ENCODE assay signal across 29 mouse cellular contexts in genomic region chr19:55732994-55733393, GRCm38 (mm10). TPM values are rescaled to one million over a fixed set of nuclear protein-coding genes. Genes with fewer than 3 reads are reported as not detected.
DNase-seq lines count a peak whose midpoint lies in the region; ATAC-seq and TF ChIP-seq lines count a peak whose summit lies in the region.
"Had no signal": no experiment of that assay in that cellular context is flagged by ENCODE, and none has a peak within 500 bp of the region (broad histone marks: within the 10 kb centered on the region; RNA-seq: fewer than 3 reads in every experiment).

No protein-coding gene starts in this region.

- TF ChIP-seq CTCF in stomach, postnatal 0 days (IDR thresholded peaks at IDR 0.05; ENCODE audit: low read depth): peak; percentile 20; the same call in 1 of the 2 replicates

- ATAC-seq in liver, embryonic 12.5 days: no peak
- ATAC-seq in liver, embryonic 11.5 days (replicated peaks; ENCODE audit: low FRiP score): no peak
- peak; percentile 80 for ATAC-seq in stomach, postnatal 0 days (ENCODE audit: low FRiP score, low TSS enrichment)
- ATAC-seq: forebrain, embryonic 14.5 days; midbrain, embryonic 16.5 days had no signal

- H3K4me2 ChIP-seq in liver, embryonic 12.5 days: peak overlapping the region; percentile 12; the same call in 1 of the 2 replicates
- no peak overlapping the region for H3K4me2 ChIP-seq in liver, embryonic 11.5 days
- H3K4me2 ChIP-seq in stomach, postnatal 0 days (replicated peaks; ENCODE audit: low read depth): no peak overlapping the region
- H3K4me2 ChIP-seq: embryonic facial prominence, embryonic 15.5 days; heart, embryonic 11.5 days; hindbrain, embryonic 13.5 days; lung, embryonic 14.5 days; midbrain, embryonic 11.5 days; neural tube, embryonic 12.5 days had no signal

- no peak for TF ChIP-seq EP300 in stomach, postnatal 0 days (optimal IDR thresholded peaks at IDR 0.05)

- no peak overlapping the region for H3K9ac ChIP-seq in liver, embryonic 12.5 days
- no peak overlapping the region for H3K9ac ChIP-seq in liver, embryonic 11.5 days (ENCODE audit: low read depth, low read length)
- H3K9ac ChIP-seq in stomach, postnatal 0 days (ENCODE audit: low read length): no peak overlapping the region
- H3K9ac ChIP-seq: embryonic facial prominence, embryonic 15.5 days; hindbrain, embryonic 13.5 days; liver, embryonic 14.5 days; lung, embryonic 14.5 days; neural tube, embryonic 12.5 days had no signal

- peak; percentile 19 for DNase-seq in adrenal gland, postnatal 14 days
- DNase-seq in adrenal gland, postnatal 4 days (ENCODE audit: low spot score in 2 of 2): no peak
- DNase-seq in liver, embryonic 11.5 days (ENCODE audit: low spot score): no peak
- DNase-seq in limb, embryonic 10.5 days (ENCODE audit: low spot score): no peak
- DNase-seq in stomach, postnatal 0 days (ENCODE audit: low spot score): no peak
- DNase-seq in neural tube, embryonic 10.5 days (ENCODE audit: extremely low spot score, low spot score): no peak
- DNase-seq in layer of hippocampus, postnatal 10 days (ENCODE audit: low spot score in 2 of 2): no peak
- DNase-seq: cerebellum, adult 11-12 months; cerebellum, postnatal 10 days; gastrocnemius, postnatal 25 days; heart, adult 11 months; heart, postnatal 4 days; kidney, adult 2 months; kidney, postnatal 25 days; lung, embryonic 14.5 days; right cerebral cortex, postnatal 4 days; thymus, adult 18-20 months; thymus, postnatal 25 days had no signal

- H3K4me3 ChIP-seq in liver, embryonic 12.5 days: no peak overlapping the region
- no peak overlapping the region for H3K4me3 ChIP-seq in liver, embryonic 11.5 days (ENCODE audit: low read depth, low read length)
- no peak overlapping the region for H3K4me3 ChIP-seq in limb, embryonic 10.5 days
- H3K4me3 ChIP-seq in stomach, postnatal 0 days (ENCODE audit: low read depth, low read length): no peak overlapping the region
- H3K4me3 ChIP-seq: embryonic facial prominence, embryonic 10.5 days; embryonic facial prominence, embryonic 15.5 days; hindbrain, embryonic 13.5 days; left cerebral cortex, adult 2 months; neural tube, embryonic 12.5 days had no signal

- H3K4me1 ChIP-seq in liver, embryonic 12.5 days: peaks cover 15% of the 10 kb centered on the region
- peaks cover 13% of the 10 kb centered on the region for H3K4me1 ChIP-seq in liver, embryonic 11.5 days (replicated peaks; ENCODE audit: control insufficient read depth, insufficient read depth, low read length)
- peaks cover 26% of the 10 kb centered on the region for H3K4me1 ChIP-seq in limb, embryonic 10.5 days
- 0 out of 2 replicates have a peak, but pooled peaks cover 3% of the 10 kb centered on the region for H3K4me1 ChIP-seq in stomach, postnatal 0 days (replicated peaks; ENCODE audit: control insufficient read depth, insufficient read depth)
- H3K4me1 ChIP-seq: hindbrain, embryonic 13.5 days; neural tube, embryonic 12.5 days had no signal

- 37% methylated on average over 3 of the region's 3 CpGs for WGBS in liver, embryonic 12.5 days (ENCODE audit: insufficient replicate concordance)
- 36% methylated on average over 3 of the region's 3 CpGs for WGBS in liver, embryonic 11.5 days
- 39% methylated on average over 3 of the region's 3 CpGs for WGBS in limb, embryonic 10.5 days
- 32% methylated on average over 3 of the region's 3 CpGs for WGBS in stomach, postnatal 0 days

- no peaks in the 10 kb centered on the region for H3K36me3 ChIP-seq in liver, embryonic 12.5 days
- H3K36me3 ChIP-seq in liver, embryonic 11.5 days (ENCODE audit: control insufficient read depth, insufficient read depth, low read length): no peaks in the 10 kb centered on the region
- H3K36me3 ChIP-seq in limb, embryonic 10.5 days: no peaks in the 10 kb centered on the region
- no peaks in the 10 kb centered on the region for H3K36me3 ChIP-seq in stomach, postnatal 0 days (ENCODE audit: control insufficient read depth, insufficient read depth, low read length)
- H3K36me3 ChIP-seq: embryonic facial prominence, embryonic 10.5 days; embryonic facial prominence, embryonic 15.5 days; hindbrain, embryonic 13.5 days; neural tube, embryonic 12.5 days had no signal

- H3K9me3 ChIP-seq in liver, embryonic 12.5 days (replicated peaks): no peaks in the 10 kb centered on the region
- H3K9me3 ChIP-seq in liver, embryonic 11.5 days (ENCODE audit: control insufficient read depth, low read length): no peaks in the 10 kb centered on the region
- no peaks in the 10 kb centered on the region for H3K9me3 ChIP-seq in limb, embryonic 10.5 days (replicated peaks)
- H3K9me3 ChIP-seq in stomach, postnatal 0 days (ENCODE audit: control insufficient read depth, low read length): no peaks in the 10 kb centered on the region
- H3K9me3 ChIP-seq: embryonic facial prominence, embryonic 10.5 days; embryonic facial prominence, embryonic 15.5 days; hindbrain, embryonic 13.5 days; neural tube, embryonic 12.5 days had no signal

- peaks cover 11% of the 10 kb centered on the region for H3K27me3 ChIP-seq in liver, embryonic 12.5 days (replicated peaks)
- H3K27me3 ChIP-seq in liver, embryonic 11.5 days (replicated peaks; ENCODE audit: control insufficient read depth, insufficient read depth, low read length): no peaks in the 10 kb centered on the region
- no peaks in the 10 kb centered on the region for H3K27me3 ChIP-seq in limb, embryonic 10.5 days (ENCODE audit: low read depth, poor library complexity, severe bottlenecking)
- no peaks in the 10 kb centered on the region for H3K27me3 ChIP-seq in stomach, postnatal 0 days (ENCODE audit: control insufficient read depth, insufficient read depth, low read length)
- H3K27me3 ChIP-seq: embryonic facial prominence, embryonic 15.5 days; hindbrain, embryonic 13.5 days; neural tube, embryonic 12.5 days had no signal

- H3K27ac ChIP-seq in liver, embryonic 12.5 days: no peak overlapping the region
- no peak overlapping the region for H3K27ac ChIP-seq in liver, embryonic 11.5 days (ENCODE audit: low read depth, low read length)
- peak overlapping the region; percentile 10; the same call in 1 of the 2 replicates for H3K27ac ChIP-seq in limb, embryonic 10.5 days
- H3K27ac ChIP-seq in stomach, postnatal 0 days (replicated peaks): peak overlapping the region; percentile 8; the same call in 1 of the 2 replicates
- H3K27ac ChIP-seq: embryonic facial prominence, embryonic 10.5 days; embryonic facial prominence, embryonic 15.5 days; hindbrain, embryonic 13.5 days; left cerebral cortex, adult 2 months; liver, embryonic 14.5 days; neural tube, embryonic 12.5 days had no signal

RNA-seq across cellular contexts. Expression of gene Tcf7l2, which starts 8.6 kb away (rescaled TPM):
- total RNA-seq in adrenal gland, postnatal 14 days (2021): 26.6 and 29.7 TPM in 2 replicates
- 10 to 100 TPM; 42.6 to 42.7 TPM for total RNA-seq in adrenal gland, postnatal 4 days (2021)
- polyA plus RNA-seq in liver, embryonic 12.5 days (2016; fragmentation: Nextera tagmentation; extraction: Ambion mirVana): 22.9 and 23.0 TPM in 2 replicates
- 48.9 and 50.3 TPM in 2 replicates for polyA plus RNA-seq in liver, embryonic 11.5 days (2014; fragmentation: Nextera tagmentation; extraction: Ambion mirVana)
- polyA plus RNA-seq in limb, embryonic 10.5 days (2016; fragmentation: Nextera tagmentation; extraction: Ambion mirVana): 96.4 and 166 TPM in 2 replicates
- polyA plus RNA-seq in stomach, postnatal 0 days (2015; fragmentation: Nextera tagmentation; extraction: Ambion mirVana): 40.6 and 41.7 TPM in 2 replicates
- 10 to 100 TPM; 14.2 to 26.1 TPM for total RNA-seq in layer of hippocampus, postnatal 10 days (2021)

Comparison
In these comparisons a context has a peak if more than half of its experiments do, and no peak if none do; other contexts are left out.
1. H3K27ac ChIP-seq: peak in limb, embryonic 10.5 days (single experiment) and stomach, postnatal 0 days (single experiment); none in liver, embryonic 12.5 days (single experiment) and liver, embryonic 11.5 days (single experiment).